Mouse (Mus musculus) stomach, embryonic 14.5 days (tissue): Measurements from ENCODE around the gene a. TPM values are rescaled to one million over a fixed set of nuclear protein-coding genes. Genes with fewer than 3 reads are reported as not detected.

ENCODE experiments used
- ATAC-seq: fragments of 200-750 bp; cut with Nextera tagmentation; 2 replicates; pipeline ENCODE4 v1.8.0; 2017; ENCODE audit warnings: low read depth, moderate TSS enrichment; ENCODE audit not compliant: insufficient number of reproducible peaks, insufficient read depth, low FRiP score
- H3K27ac ChIP-seq: fragments of 300-500 bp; sonication (generic); 2 replicates; pipeline ENCODE4 v1.5.1; 2014; ENCODE audit warnings: mild to moderate bottlenecking, low read length, moderate library complexity, mixed read lengths
- H3K27me3 ChIP-seq: fragments of 300-500 bp; sonication (generic); 2 replicates; pipeline ENCODE4 v1.6.1; 2014; ENCODE audit warnings: low read length, control low read depth, mixed read lengths; ENCODE audit not compliant: control insufficient read depth, insufficient read depth
- H3K36me3 ChIP-seq: fragments of 300-500 bp; sonication (generic); 2 replicates; pipeline ENCODE4 v1.6.1; 2014; ENCODE audit warnings: mild to moderate bottlenecking, control low read depth, low read length, moderate library complexity, mixed read lengths; ENCODE audit not compliant: control insufficient read depth, insufficient read depth
- H3K4me1 ChIP-seq: fragments of 300-500 bp; sonication (generic); 2 replicates; pipeline ENCODE4 v1.6.1; 2014; ENCODE audit warnings: low read length, control low read depth, mixed read lengths; ENCODE audit not compliant: control insufficient read depth, insufficient read depth
- H3K4me2 ChIP-seq: fragments of 300-500 bp; sonication (generic); replicated peaks from 2 replicates; pipeline ENCODE4 v1.6.1; 2014; ENCODE audit warnings: low read depth, low read length, control low read depth
- H3K4me3 ChIP-seq: fragments of 300-500 bp; sonication (generic); 2 replicates; pipeline ENCODE4 v1.5.1; 2014; ENCODE audit warnings: low read depth, low read length, control low read depth
- H3K9ac ChIP-seq: fragments of 300-500 bp; sonication (generic); replicated peaks from 2 replicates; pipeline ENCODE4 v1.6.1; 2014; ENCODE audit warnings: low read depth, mild to moderate bottlenecking, control low read depth, low read length, moderate library complexity, mixed read lengths
- H3K9me3 ChIP-seq: fragments of 300-500 bp; sonication (generic); 2 replicates; pipeline ENCODE4 v1.6.1; 2016; ENCODE audit warnings: low read depth, low read length, control low read depth; ENCODE audit not compliant: control insufficient read depth
- WGBS: fragments of 180-500 bp; shearing (Covaris S2); extraction: QIAGEN DNeasy Blood & Tissue Kit; methylation state at CpG from one replicate; pipeline ENCODE4 v1.1.7; 2014; 5-methylcytosine and 5-hydroxymethylcytosine counted together
- polyA plus RNA-seq: library from polyadenylated mRNA; unstranded; fragments of >200 nt; fragmentation: Nextera tagmentation; extraction: Ambion mirVana; gene quantifications from 2 replicates; pipeline ENCODE4 v1.2.1, GENCODE M21; 2014

The a gene
- polyA plus RNA-seq, 1 experiment from 2014 or later = not detected

DNA sequence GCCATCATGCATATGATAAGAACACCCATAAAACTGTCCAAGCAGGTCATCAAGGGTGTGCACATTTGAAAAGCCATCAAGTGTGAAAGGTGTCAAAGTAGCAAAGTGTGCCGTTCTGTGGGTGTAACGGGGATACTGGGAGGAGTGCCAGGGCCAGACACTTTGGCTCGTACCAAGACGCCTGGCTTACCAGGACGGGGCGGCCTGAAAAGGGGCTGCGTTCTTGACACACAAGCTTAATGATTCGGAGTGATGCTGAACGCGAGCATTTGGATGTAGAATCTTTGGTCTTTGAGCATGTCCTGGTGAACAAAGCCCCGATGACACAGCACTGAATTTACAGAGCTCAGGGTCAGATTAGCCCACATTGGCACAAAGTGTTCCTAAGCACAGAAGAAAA is 4.4 kb upstream of the a start:
- no peak for ATAC-seq
- WGBS = 80% methylated on average over 11 of the region's 11 CpGs
- Histone ChIP-seq H3K4me2 (no peak overlapping the region), H3K36me3 (no peaks in the 10 kb centered on the region), H3K4me1 (0 out of 2 replicates have a peak, but pooled peaks cover 5% of the 10 kb centered on the region), H3K27ac (no peak overlapping the region), H3K4me3 (no peak overlapping the region), H3K9ac (no peak overlapping the region), H3K27me3 (no peaks in the 10 kb centered on the region), H3K9me3 (no peaks in the 10 kb centered on the region)

DNA sequence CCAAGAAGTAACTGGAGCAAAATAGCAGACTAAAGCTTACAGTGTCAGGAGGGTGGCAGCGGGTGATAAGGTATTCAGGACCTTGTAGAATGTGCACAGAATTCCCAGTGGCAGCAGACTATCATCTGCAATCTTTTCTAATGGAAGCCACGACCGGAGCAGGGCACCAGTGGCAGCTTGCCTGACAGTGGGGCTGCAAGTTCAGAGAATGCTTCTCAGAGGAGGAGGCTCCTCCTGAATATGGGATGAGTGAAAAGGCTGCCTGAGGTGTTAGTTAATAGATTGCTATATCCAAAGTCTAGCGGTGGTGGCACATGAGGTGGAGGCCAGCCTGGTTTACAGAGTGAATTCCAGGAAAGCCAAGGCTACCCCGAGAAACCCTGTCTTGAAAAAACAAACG is 1.8 kb upstream of the a start:
- no peak for ATAC-seq
- no peaks in the 10 kb centered on the region for H3K36me3 ChIP-seq
- H3K9me3 ChIP-seq = no peaks in the 10 kb centered on the region
- H3K4me1 ChIP-seq = peaks cover 24% of the 10 kb centered on the region; the same call in 1 of the 2 replicates
- no peak overlapping the region for H3K9ac ChIP-seq
- 71% methylated on average over 6 of the region's 6 CpGs for WGBS
- no peak overlapping the region for H3K27ac ChIP-seq
- no peak overlapping the region for H3K4me2 ChIP-seq
- no peak overlapping the region for H3K4me3 ChIP-seq
- H3K27me3 ChIP-seq = no peaks in the 10 kb centered on the region

DNA sequence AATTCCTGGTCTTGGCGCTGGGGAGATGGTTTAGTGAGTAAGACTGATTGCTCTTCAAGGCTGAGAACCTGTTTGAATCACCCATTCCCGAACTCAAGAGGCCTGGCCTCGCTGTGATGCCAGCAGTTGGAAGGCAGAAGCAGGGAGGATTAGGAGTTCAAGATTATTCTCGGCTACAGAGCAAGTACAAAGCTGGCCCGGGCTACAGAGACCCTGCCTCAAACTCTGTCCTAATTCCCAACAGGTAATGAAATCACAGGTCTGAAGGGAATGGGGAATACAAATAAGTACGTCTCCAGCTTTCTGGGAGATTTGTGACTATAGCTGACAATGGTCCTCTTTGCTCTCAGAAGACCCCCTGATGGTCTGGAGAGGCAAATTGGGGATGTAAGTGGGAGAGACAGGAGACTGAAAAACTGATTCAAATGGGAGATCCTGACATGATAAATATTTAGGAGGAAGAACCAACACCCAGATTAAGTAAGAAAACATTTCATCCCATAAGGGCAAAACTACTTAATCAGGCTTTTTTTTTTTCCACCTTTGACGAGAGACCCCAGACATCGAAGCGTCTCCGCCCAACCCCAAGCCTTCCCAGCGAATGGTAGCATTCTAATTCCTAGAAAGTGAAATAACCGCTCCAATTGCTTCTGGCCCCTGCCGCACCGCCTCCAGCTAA is 1.1 kb upstream of the a start:
- peak overlapping the region; percentile 15; the same call in 1 of the 2 replicates for H3K27ac ChIP-seq
- H3K36me3 ChIP-seq = no peaks in the 10 kb centered on the region
- ATAC-seq = no peak
- H3K4me3 ChIP-seq = peak overlapping the region; percentile 29
- H3K4me2 ChIP-seq = peak overlapping the region; percentile 47
- no peaks in the 10 kb centered on the region for H3K9me3 ChIP-seq
- 2% methylated on average over 14 of the region's 14 CpGs for WGBS
- peak overlapping the region; percentile 25; the same call in 1 of the 2 replicates for H3K9ac ChIP-seq
- no peaks in the 10 kb centered on the region for H3K27me3 ChIP-seq
- peaks cover 30% of the 10 kb centered on the region; the same call in 1 of the 2 replicates for H3K4me1 ChIP-seq

DNA sequence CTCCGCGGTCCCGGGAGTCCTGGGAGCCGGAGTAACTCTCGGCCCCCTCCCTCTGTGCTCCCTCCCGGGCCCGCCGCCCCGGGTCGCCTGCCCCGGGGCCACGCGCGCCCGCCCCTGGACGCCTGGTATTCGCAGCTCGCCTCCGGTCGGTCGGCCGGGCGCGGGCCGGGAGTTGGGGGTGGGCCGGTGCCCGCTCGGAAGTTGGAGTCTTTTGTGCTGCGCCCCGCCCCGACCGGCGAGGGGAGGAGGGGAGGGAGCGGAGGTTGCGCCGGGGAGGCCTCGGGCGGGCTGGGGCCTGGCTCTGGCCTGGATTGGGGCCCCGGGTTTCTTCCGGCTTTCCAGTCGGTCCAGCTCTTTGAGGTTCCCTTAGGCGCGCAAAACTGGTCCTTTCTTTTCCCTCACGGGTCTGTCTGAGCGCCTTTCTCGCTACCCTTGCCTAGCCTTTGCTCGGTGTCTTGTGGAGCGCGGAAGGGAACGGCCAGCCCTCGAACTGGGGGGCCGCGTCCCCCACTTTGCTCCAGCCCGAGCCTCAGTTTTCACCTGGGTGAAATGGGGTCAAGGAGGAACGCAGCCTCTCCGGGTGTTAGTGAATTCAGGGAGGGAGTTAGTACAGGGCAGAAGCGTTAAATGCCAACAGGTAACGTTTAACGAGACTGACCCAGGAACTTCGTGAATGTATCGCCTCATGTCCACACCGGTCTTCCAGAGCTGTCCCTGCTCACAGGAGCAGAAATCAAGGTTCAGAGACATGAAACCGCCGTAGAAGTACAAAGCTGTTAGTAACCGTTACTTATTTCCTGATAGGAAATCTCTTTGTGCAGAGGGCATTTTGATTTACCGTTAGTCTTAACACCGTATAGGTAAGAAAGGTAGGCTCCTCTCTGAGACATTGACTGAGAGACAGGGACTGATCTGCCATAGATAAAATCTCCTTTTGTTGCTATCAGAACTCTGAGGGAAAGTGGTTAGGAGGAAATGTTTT is 750 bp downstream of the a start:
- peaks cover 30% of the 10 kb centered on the region for H3K4me1 ChIP-seq
- no peaks in the 10 kb centered on the region for H3K27me3 ChIP-seq
- peak overlapping the region; percentile 67 for H3K4me2 ChIP-seq
- no peaks in the 10 kb centered on the region for H3K9me3 ChIP-seq
- no peaks in the 10 kb centered on the region for H3K36me3 ChIP-seq
- H3K4me3 ChIP-seq = peak overlapping the region; percentile 98
- WGBS = under 1% methylated on average over 65 of the region's 67 CpGs
- H3K9ac ChIP-seq = peak overlapping the region; percentile 99
- H3K27ac ChIP-seq = peak overlapping the region; percentile 98
- peak; percentile 44; the same call in 1 of the 2 replicates for ATAC-seq

DNA sequence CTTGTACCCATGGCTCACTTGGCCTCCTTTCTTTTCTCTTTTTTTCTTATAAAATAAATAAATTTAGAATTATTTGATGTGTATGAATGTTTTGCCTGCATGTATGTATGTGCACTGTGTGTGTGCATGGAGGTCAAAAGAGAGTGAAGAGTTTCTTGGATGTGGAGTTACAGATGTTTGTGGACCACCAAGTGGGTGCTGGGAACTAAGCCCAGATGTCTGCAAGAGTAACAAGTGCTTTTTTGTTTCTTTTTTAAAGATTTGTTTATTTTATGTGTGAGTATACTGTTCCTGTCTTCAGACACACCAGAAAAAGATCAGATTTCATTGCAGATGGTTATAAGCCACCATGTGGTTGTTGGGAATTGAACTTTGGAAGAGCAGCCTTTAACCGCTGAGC is 12.2 kb downstream of the a start:
- no peaks in the 10 kb centered on the region for H3K27me3 ChIP-seq
- H3K36me3 ChIP-seq = no peaks in the 10 kb centered on the region
- H3K9me3 ChIP-seq = no peaks in the 10 kb centered on the region
- 97% methylated on average over 1 of the region's 1 CpGs for WGBS
- peaks cover 20% of the 10 kb centered on the region for H3K4me1 ChIP-seq
- no peak overlapping the region for H3K4me3 ChIP-seq
- H3K4me2 ChIP-seq = no peak overlapping the region
- no peak for ATAC-seq
- no peak overlapping the region for H3K9ac ChIP-seq
- H3K27ac ChIP-seq = no peak overlapping the region

DNA sequence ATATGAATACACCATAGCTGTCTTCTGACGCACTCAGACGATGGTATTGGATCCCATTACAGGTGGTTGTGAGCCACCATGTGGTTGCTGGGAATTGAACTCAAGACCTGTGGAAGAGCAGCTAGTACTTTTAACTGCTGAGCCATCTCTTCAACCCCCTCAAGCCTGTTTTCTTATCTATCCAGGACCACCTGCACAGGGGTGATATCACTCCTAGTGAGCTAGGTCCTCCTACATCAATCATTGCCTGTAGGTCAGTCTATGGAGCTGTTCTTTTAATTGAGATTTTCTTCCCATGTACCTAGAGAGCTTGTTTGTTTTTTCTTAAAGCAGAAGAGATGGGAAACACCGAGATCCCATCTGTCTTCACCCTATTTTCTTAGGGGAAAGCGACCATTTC is 12.6 kb downstream of the a start:
- H3K36me3 ChIP-seq = no peaks in the 10 kb centered on the region
- WGBS = 52% methylated on average over 4 of the region's 4 CpGs
- peaks cover 17% of the 10 kb centered on the region for H3K4me1 ChIP-seq
- H3K4me3 ChIP-seq = no peak overlapping the region
- H3K27me3 ChIP-seq = no peaks in the 10 kb centered on the region
- ATAC-seq = no peak
- H3K27ac ChIP-seq = no peak overlapping the region
- no peak overlapping the region for H3K9ac ChIP-seq
- no peak overlapping the region for H3K4me2 ChIP-seq
- H3K9me3 ChIP-seq = no peaks in the 10 kb centered on the region

DNA sequence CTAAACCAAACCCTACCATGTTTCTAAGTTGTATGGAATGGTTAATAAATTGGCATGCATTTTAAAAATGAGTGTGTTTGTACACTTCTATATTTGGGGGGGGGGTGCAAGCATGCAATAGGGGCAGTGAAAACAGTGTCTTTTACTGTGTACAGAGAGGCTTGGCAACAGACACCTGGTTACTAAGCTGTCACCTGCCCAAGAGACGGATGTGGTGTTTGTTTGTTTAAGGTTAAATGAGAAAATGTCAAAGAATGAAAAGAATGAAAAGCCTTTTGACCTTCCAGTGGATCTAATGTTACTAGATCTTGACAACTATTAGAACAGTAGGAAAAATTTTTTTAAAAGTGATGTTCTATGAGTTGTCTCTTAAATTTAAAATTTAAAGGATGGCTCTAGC is 16.5 kb downstream of the a start:
- Histone ChIP-seq H3K4me1 (peaks cover 17% of the 10 kb centered on the region), H3K9me3 (no peaks in the 10 kb centered on the region), H3K9ac (no peak overlapping the region), H3K27me3 (no peaks in the 10 kb centered on the region), H3K27ac (no peak overlapping the region), H3K36me3 (no peaks in the 10 kb centered on the region), H3K4me3 (no peak overlapping the region), H3K4me2 (no peak overlapping the region)
- no peak for ATAC-seq
- WGBS = 57% methylated on average over 1 of the region's 1 CpGs

DNA sequence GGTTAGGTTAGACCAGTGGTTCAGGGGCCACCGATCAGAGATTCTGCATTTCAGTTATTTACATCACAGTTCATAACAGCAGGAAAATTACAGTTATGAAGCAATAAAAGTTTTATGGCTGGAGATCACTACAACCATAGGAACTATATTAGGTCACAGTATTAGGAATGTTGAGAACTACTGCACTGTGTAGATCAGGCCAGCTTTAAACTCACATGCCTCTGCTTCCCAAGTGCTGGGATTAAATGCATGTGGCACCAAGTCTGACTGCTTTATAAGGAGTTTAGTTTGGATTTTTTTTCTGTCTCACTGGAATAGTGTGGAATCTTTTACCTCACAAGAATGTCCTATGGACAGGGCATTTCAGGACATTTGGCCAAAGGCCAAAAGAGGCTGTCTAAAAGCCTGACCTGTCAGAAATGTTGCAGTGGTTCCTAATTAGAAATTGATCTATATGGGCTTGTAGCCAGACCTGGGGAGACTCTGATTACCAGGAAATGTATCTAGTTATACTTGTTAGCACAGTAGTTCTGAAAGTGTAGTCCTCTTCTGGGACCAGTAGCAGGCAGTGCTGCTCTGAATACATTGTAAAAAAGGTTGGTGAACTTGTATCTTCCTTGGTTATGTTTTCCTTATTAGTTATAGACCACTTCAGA is 18.0 kb downstream of the a start:
- Histone ChIP-seq H3K27me3 (no peaks in the 10 kb centered on the region), H3K27ac (no peak overlapping the region), H3K9me3 (no peaks in the 10 kb centered on the region), H3K4me3 (no peak overlapping the region), H3K36me3 (no peaks in the 10 kb centered on the region), H3K4me1 (peaks cover 13% of the 10 kb centered on the region), H3K4me2 (no peak overlapping the region), H3K9ac (no peak overlapping the region)
- 83% methylated on average over 1 of the region's 1 CpGs for WGBS
- ATAC-seq = no peak
